Mouse (Mus musculus) heart, embryonic 15.5 days (tissue): Measurements from ENCODE around the gene Tspan6. TPM values are rescaled to one million over a fixed set of nuclear protein-coding genes. Genes with fewer than 3 reads are reported as not detected.
A peak's percentile ranks its signal among the peaks of the same experiment; 100 is the strongest.

Experiments used
- ATAC-seq: fragments of 200-750 bp; cut with Nextera tagmentation; replicated peaks from 2 replicates; pipeline ENCODE4 v1.8.0; 2017; ENCODE audit warnings: low read depth, moderate TSS enrichment; ENCODE audit not compliant: insufficient number of reproducible peaks, insufficient read depth, low FRiP score
- H3K27ac ChIP-seq: fragments of 300-500 bp; sonication (generic); 2 replicates; pipeline ENCODE4 v1.5.1; 2015; ENCODE audit warnings: mild to moderate bottlenecking, inconsistent platforms
- H3K27me3 ChIP-seq: fragments of 300-500 bp; sonication (generic); 2 replicates; pipeline ENCODE4 v1.6.1; 2015; ENCODE audit warnings: inconsistent platforms
- H3K36me3 ChIP-seq: fragments of 300-500 bp; sonication (generic); 2 replicates; pipeline ENCODE4 v1.6.1; 2015; ENCODE audit warnings: mild to moderate bottlenecking, inconsistent platforms
- H3K4me1 ChIP-seq: fragments of 300-500 bp; sonication (generic); replicated peaks from 2 replicates; pipeline ENCODE4 v1.6.1; 2015; ENCODE audit warnings: inconsistent platforms
- H3K4me2 ChIP-seq: fragments of 300-500 bp; sonication (generic); 2 replicates; pipeline ENCODE4 v1.6.1; 2015; ENCODE audit warnings: inconsistent platforms, mild to moderate bottlenecking, moderate library complexity
- H3K4me3 ChIP-seq: fragments of 300-500 bp; sonication (generic); 2 replicates; pipeline ENCODE4 v1.5.1; 2015; ENCODE audit warnings: mild to moderate bottlenecking, inconsistent platforms
- H3K9ac ChIP-seq: fragments of 300-500 bp; sonication (generic); 2 replicates; pipeline ENCODE4 v1.6.1; 2015; ENCODE audit warnings: mild to moderate bottlenecking, inconsistent platforms
- H3K9me3 ChIP-seq: fragments of 300-500 bp; sonication (generic); replicated peaks from 2 replicates; pipeline ENCODE4 v1.6.1; 2016; ENCODE audit warnings: inconsistent platforms
- WGBS: fragments of 180-500 bp; shearing (Covaris S2); methylation state at CpG from one replicate; pipeline ENCODE4 v1.1.7; 2015; ENCODE audit warnings: mixed read lengths; 5-methylcytosine and 5-hydroxymethylcytosine counted together
- polyA plus RNA-seq: library from polyadenylated mRNA; unstranded; fragments of >200 nt; fragmentation: Nextera tagmentation; extraction: Ambion mirVana; gene quantifications from 2 replicates; pipeline ENCODE4 v1.2.1, GENCODE M21; 2015

The Tspan6 gene
- 98.4 and 100 TPM in 2 replicates for polyA plus RNA-seq

DNA sequence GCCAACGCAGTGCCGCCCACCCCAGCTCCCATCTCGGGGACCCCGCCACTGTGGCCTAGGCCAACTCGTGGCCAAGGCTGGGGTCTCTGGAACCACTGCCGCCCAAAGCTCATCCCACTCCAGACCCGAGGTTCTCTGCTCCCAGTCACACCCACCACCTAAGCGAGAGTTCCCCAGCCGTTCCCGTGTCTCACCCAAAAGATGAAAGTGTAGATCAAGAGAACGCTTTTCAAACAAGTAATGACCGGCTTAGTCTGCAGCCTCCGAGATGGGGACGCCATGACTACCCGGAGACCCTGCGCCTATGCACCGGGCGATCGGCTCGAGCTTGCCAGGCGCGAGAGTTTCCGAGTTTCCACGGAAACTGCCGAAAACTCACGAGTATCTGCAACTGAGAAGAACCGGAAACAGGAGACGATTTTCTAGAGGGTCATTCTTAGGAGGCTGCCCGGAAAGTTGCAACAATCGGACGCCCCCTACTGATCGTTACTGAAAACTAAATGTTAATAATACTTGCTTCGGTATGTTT, at the start of gene Tspan6:
Gene Tspan6, minus strand, starts transcription at position 416 of the 529 bp plus-strand sequence.
- no peaks in the 10 kb centered on the region for H3K4me1 ChIP-seq
- no peaks in the 10 kb centered on the region for H3K9me3 ChIP-seq
- ATAC-seq, result peak; percentile 75
- H3K4me2 ChIP-seq, result peak within 1 kb of the TSS; percentile 66
- H3K27me3 ChIP-seq, result no peaks in the 10 kb centered on the region
- WGBS, result 25% methylated on average over 33 of the region's 33 CpGs
- H3K27ac ChIP-seq, result peak within 1 kb of the TSS; percentile 31; the same call in 1 of the 2 replicates
- no peaks in the 10 kb centered on the region for H3K36me3 ChIP-seq
- peak within 1 kb of the TSS; percentile 62 for H3K9ac ChIP-seq
- H3K4me3 ChIP-seq, result peak within 1 kb of the TSS; percentile 61

DNA sequence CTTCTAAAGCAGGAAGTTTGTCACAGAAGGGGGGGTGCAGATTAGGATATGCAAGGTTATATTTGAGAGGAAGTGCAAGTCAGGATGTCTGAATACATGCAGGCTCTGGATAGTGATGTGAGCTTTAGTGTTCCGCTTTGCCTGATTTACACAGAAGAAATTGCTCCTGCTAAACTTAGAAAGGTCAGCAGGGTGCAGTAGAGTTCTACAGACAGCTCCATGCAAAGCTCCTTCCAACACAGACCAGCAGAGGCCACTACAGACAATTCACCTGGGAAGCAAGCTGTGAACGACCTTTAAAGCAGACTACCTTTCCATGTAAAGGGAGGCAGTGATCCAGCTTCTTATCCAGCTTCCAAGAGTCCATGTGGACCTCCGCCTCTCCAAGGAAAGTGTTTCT, 49.2 kb upstream of the Tspan6 start:
- H3K27ac ChIP-seq, result no peak overlapping the region
- no peak overlapping the region for H3K4me3 ChIP-seq
- ATAC-seq, result no peak
- no peak overlapping the region for H3K4me2 ChIP-seq
- no peaks in the 10 kb centered on the region for H3K27me3 ChIP-seq
- no peaks in the 10 kb centered on the region for H3K36me3 ChIP-seq
- no peak overlapping the region for H3K9ac ChIP-seq
- no peaks in the 10 kb centered on the region for H3K4me1 ChIP-seq
- WGBS, result 23% methylated on average over 3 of the region's 3 CpGs
- H3K9me3 ChIP-seq, result no peaks in the 10 kb centered on the region

DNA sequence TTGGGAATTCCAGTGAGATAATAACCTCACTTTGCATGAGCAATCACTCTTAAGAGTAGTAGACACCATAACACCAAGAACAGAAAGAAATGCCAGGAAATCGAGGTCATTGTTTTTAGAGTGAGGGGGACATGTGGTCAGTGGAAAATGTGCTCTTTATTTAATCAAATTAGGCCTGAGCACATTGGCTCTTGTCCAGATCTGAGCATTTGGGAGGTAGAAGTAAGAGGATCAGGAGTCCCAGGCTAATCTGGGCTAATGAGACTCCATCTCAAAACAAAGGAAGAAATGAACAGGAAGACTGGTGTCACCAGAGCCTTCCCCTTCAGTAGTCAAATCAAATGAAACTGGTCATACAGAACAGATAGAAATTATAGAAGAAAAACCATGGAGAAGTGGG, 41.3 kb upstream of the Tspan6 start:
- no peak for ATAC-seq

DNA sequence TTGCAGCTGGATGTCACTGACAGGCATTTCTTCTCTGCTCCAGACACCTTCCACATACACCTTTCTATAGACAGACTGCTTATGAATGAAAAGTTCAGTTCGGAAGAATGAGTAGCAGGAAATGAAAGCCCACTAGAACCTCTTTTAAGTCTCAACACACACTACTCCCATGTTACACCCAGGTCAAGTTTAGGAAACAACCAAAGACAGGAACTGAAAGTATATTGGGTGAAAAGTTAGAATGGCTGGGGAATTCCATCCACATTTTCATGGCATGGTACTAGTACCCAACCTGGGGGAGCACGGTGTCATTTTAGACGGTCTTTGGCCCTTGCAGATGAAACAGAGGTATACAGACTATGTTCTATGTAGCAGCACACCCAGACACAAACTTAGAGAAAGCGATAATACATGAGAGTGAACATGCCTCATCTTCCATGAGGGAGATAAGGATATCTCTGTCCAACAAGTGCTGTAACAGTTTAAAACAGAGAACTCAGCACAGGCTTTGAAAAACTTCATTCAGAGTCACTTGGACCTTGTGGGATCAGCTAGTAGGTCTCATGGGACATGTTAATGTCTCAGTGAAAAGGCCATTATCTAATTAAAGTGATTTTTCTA, 38.5 kb upstream of the Tspan6 start:
- no peaks in the 10 kb centered on the region for H3K36me3 ChIP-seq
- H3K4me3 ChIP-seq, result no peak overlapping the region
- H3K4me2 ChIP-seq, result no peak overlapping the region
- H3K27ac ChIP-seq, result no peak overlapping the region
- H3K9ac ChIP-seq, result no peak overlapping the region
- no peak for ATAC-seq
- 65% methylated on average over 4 of the region's 4 CpGs for WGBS
- no peaks in the 10 kb centered on the region for H3K4me1 ChIP-seq
- no peaks in the 10 kb centered on the region for H3K9me3 ChIP-seq
- H3K27me3 ChIP-seq, result no peaks in the 10 kb centered on the region

More for the DNA sequence above, 41.3 kb upstream of the Tspan6 start:
- H3K27me3 ChIP-seq, result no peaks in the 10 kb centered on the region
- H3K4me1 ChIP-seq, result no peaks in the 10 kb centered on the region
- H3K36me3 ChIP-seq, result no peaks in the 10 kb centered on the region
- 26% methylated on average over 1 of the region's 1 CpGs for whole genome bisulfite sequencing
- H3K27ac ChIP-seq, result no peak overlapping the region
- H3K9me3 ChIP-seq, result no peaks in the 10 kb centered on the region
- H3K4me2 ChIP-seq, result no peak overlapping the region
- H3K9ac ChIP-seq, result no peak overlapping the region
- no peak overlapping the region for H3K4me3 ChIP-seq

DNA sequence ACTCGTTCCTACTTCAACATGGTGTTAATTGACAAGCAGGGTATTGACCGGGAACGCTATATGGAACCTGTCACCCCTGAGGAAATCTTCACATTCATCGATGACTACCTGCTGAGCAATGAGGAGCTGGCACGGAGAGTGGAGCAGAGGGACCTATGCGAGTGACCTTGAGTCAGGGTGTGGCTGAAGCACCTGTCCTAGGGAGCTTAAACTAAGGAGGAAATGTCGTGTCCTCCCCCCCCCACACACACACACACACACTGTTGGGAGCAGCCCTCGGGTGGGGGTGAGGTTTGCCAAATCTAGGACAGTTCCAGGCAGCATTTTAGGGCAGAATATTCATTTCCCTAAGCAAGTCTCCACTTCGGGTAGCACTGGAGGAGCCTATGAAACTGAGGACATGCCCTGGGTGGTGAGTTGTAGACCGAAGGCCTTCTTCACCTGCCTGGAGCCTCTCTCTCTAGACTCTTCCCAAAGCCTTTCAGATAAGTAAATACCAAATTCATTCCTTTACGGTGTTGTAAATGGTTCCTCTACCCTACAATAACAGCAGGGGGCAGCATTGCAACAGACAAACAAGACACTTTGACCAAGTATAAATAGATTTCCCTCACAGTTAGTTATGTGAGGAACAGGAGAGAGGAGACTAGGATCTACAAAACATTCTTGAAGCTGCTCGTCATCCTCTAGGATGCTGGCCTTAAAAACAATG, 33.2 kb upstream of the Tspan6 start:
- Histone ChIP-seq H3K27ac (no peak overlapping the region), H3K27me3 (no peaks in the 10 kb centered on the region), H3K9me3 (no peaks in the 10 kb centered on the region), H3K4me1 (no peaks in the 10 kb centered on the region), H3K4me3 (no peak overlapping the region), H3K36me3 (no peaks in the 10 kb centered on the region), H3K9ac (no peak overlapping the region), H3K4me2 (no peak overlapping the region)
- ATAC-seq, result no peak
- 51% methylated on average over 12 of the region's 12 CpGs for WGBS

DNA sequence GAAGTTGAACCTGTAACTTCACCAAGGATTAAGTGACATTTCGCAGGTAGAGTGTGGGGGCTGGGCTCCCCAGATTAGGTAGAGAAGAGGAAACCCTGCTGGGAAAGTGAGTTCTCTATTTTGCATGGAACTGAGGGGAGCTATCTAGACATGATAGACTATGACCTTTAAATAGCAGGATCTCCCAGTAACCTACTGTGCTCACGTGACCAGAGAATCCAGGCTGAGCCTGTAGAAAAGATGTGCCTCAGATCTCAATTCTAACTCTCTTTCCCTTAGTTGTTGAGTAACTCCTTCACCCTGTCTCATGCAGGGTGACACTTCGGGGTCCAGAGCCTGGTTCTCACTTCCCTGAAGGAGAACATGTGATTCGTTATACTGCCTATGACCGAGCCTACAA, 28.5 kb upstream of the Tspan6 start:
- 69% methylated on average over 5 of the region's 5 CpGs for WGBS
- Histone ChIP-seq H3K27ac (no peak overlapping the region), H3K27me3 (no peaks in the 10 kb centered on the region), H3K4me2 (no peak overlapping the region), H3K4me3 (no peak overlapping the region), H3K9me3 (no peaks in the 10 kb centered on the region), H3K36me3 (no peaks in the 10 kb centered on the region), H3K4me1 (no peaks in the 10 kb centered on the region), H3K9ac (no peak overlapping the region)
- ATAC-seq, result no peak

DNA sequence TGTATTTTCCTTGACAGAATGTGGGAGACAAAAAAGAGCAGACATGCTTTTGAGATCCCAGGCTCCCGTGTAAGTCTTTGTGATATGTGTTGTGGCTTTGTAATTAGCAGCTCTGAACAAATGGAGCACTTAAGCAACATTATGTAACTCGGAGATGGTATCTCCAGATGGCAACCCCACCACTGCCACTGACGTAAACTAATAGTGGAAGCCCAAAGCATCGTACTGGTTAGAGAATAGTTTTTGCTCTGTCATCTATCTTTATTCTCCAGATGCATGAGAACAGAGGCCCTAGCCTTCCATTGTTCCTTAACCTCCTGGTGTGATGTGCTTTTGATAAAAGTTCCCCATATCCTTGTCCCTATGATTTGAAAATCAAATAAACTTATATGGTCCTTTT, 23.0 kb upstream of the Tspan6 start:
- no peak overlapping the region for H3K9ac ChIP-seq
- no peaks in the 10 kb centered on the region for H3K27me3 ChIP-seq
- no peaks in the 10 kb centered on the region for H3K9me3 ChIP-seq
- no peaks in the 10 kb centered on the region for H3K4me1 ChIP-seq
- ATAC-seq, result no peak
- H3K36me3 ChIP-seq, result no peaks in the 10 kb centered on the region
- H3K4me3 ChIP-seq, result no peak overlapping the region
- 50% methylated on average over 4 of the region's 4 CpGs for WGBS
- no peak overlapping the region for H3K4me2 ChIP-seq
- no peak overlapping the region for H3K27ac ChIP-seq

DNA sequence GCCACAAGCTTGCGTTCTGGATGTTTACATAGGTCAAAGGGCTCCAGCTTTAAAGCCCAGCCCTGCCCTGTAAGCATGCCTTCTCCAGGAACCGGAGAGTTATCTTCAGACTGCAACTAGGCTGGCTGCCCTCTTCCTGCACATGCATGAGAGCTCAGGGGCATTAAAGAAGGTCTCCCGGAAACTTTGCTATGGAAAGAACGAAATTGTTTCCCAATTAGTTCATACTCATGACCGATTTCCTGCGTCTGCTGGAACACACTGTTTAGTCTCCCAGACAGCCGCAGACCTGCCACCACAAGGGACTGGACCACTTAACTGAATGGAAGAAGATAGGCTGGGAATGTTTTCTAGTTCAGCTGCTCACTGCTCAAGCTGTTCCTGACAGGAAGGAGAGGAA, 16.0 kb upstream of the Tspan6 start:
- H3K4me2 ChIP-seq, result no peak overlapping the region
- 0 out of 2 replicates have a peak, but pooled peaks cover 8% of the 10 kb centered on the region for H3K4me1 ChIP-seq
- 30% methylated on average over 7 of the region's 7 CpGs for WGBS
- H3K27ac ChIP-seq, result peak overlapping the region; percentile 41
- ATAC-seq, result peak; percentile 75; the same call in 1 of the 2 replicates
- no peak overlapping the region for H3K9ac ChIP-seq
- H3K4me3 ChIP-seq, result no peak overlapping the region
- no peaks in the 10 kb centered on the region for H3K9me3 ChIP-seq
- H3K27me3 ChIP-seq, result no peaks in the 10 kb centered on the region
- H3K36me3 ChIP-seq, result no peaks in the 10 kb centered on the region

DNA sequence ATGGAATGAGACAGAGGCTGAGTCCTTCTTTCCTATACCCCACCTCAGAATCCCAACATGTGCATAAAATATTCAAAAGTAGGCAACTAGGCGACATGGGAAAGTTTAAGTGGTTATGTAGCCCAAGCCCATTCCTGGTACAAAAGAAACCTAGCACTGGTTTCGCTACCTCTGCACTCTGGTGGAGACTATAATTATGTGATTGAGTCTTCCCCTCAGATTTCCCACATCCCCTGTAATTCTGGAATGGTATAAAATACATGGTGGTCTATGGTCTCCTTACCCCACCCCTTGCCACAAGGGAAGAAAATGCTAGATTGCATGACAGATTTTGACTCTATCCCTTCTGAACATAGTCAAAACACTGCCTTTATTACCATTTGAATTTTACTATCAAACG, 14.8 kb upstream of the Tspan6 start:
- H3K9me3 ChIP-seq, result no peaks in the 10 kb centered on the region
- WGBS, result 76% methylated on average over 3 of the region's 3 CpGs
- no peak for ATAC-seq

DNA sequence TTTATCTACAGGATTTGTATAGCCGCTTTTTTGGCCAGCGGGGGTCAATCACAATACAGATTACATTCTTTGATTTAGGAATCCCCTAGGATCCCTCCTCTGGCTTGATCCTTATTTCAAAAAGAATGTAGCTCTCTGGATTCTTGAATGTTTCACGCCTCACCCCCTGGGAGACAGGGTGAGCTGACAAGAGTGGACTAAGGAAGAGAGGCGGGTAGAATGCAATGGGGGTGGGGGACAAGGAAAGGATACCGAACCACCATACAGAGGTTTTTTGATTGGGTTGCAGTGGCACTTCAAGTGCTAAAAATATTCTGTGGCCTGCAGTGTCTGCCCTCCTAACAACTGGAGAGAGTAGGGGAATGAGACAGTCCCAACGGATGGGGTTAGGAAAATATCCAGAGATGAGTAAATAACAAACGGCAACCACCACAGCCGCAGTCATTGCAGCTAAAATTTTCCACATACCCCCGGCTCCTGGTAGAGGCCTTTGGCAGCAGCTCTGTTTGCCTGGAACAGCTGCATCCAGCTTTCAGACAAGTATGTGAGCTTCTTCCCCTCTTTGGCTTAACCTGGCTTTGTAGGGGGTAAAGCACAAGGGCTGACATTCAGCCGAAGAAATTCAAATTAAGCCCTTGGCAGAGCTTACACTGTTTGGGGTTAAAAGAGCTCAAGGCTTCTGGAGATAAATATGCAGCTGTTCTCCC, 13.3 kb upstream of the Tspan6 start:
- H3K4me3 ChIP-seq, result no peak overlapping the region
- 27% methylated on average over 10 of the region's 10 CpGs for WGBS
- 0 out of 2 replicates have a peak overlapping the region, but pooled peaks have one; percentile 25 for H3K4me2 ChIP-seq
- H3K4me1 ChIP-seq, result 0 out of 2 replicates have a peak, but pooled peaks cover 8% of the 10 kb centered on the region
- H3K36me3 ChIP-seq, result no peaks in the 10 kb centered on the region
- H3K9ac ChIP-seq, result no peak overlapping the region
- no peak for ATAC-seq
- no peaks in the 10 kb centered on the region for H3K27me3 ChIP-seq
- no peaks in the 10 kb centered on the region for H3K9me3 ChIP-seq
- peak overlapping the region; percentile 58 for H3K27ac ChIP-seq

More for the DNA sequence above, 14.8 kb upstream of the Tspan6 start:
- Histone ChIP-seq H3K4me1 (0 out of 2 replicates have a peak, but pooled peaks cover 8% of the 10 kb centered on the region), H3K36me3 (no peaks in the 10 kb centered on the region), H3K27me3 (no peaks in the 10 kb centered on the region), H3K4me2 (no peak overlapping the region), H3K4me3 (no peak overlapping the region), H3K27ac (no peak overlapping the region), H3K9ac (no peak overlapping the region)

DNA sequence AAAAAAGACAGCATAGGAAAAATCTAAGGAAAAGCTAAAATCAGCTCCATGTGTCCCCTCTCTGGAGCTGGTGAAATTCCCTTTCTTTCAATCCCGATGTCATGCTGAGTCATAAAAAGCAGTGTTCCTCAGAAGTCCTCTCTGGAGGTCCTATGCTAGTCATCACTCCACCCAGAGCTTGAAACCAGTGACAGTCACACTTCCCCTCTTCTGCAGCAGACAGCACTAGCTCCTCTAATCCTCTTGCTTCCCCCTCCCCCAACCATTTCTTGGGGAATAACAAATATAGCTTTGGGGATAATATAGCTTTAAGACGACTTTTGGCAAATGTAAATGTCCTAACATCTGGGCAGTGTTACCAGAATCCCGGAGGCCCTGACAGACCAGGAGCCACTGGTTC, 10.0 kb upstream of the Tspan6 start, which contains the start of gene Srpx2:
Gene Srpx2, plus strand, starts transcription at position 166 of the 400 bp plus-strand sequence.
- no peak within 1 kb of the TSS; the same call in 1 of the 2 replicates for H3K4me2 ChIP-seq
- H3K27me3 ChIP-seq, result no peaks in the 10 kb centered on the region
- H3K4me1 ChIP-seq, result 0 out of 2 replicates have a peak, but pooled peaks cover 5% of the 10 kb centered on the region
- H3K27ac ChIP-seq, result no peak within 1 kb of the TSS
- H3K4me3 ChIP-seq, result 0 out of 2 replicates have a peak within 1 kb of the TSS, but pooled peaks have one; percentile 5
- ATAC-seq, result no peak
- no peaks in the 10 kb centered on the region for H3K9me3 ChIP-seq
- H3K36me3 ChIP-seq, result no peaks in the 10 kb centered on the region
- H3K9ac ChIP-seq, result no peak within 1 kb of the TSS
- WGBS, result 15% methylated on average over 3 of the region's 3 CpGs
